Mouse (Mus musculus) spleen, adult 2 months (tissue): ENCODE measurements around the gene Camta1.

Source experiments
- CTCF ChIP-seq: fragments of 200-500 bp; IDR thresholded peaks from 2 replicates; pipeline ENCODE4 v1.5.1; 2011; ENCODE audit warnings: mild to moderate bottlenecking, inconsistent platforms; ENCODE audit not compliant: insufficient read depth, insufficient read length, insufficient replicate concordance; ENCODE audit errors: extremely low read depth
- POLR2A ChIP-seq: fragments of 200-500 bp; IDR thresholded peaks from 2 replicates; pipeline ENCODE4 v1.6.1; 2011; ENCODE audit warnings: low read depth, low read length, inconsistent platforms

GRCm38 (mm10) chr4:150871392-150872138 is 990.1 kb downstream of the Camta1 start:
- no peak for TF ChIP-seq CTCF
- TF ChIP-seq POLR2A: no peak
